Mouse (Mus musculus) monocyte, adult 5-6 weeks (primary cell): ENCODE measurements around the gene Synj1. TPM values are rescaled to one million over a fixed set of nuclear protein-coding genes. Genes with fewer than 3 reads are reported as not detected.

Experiments used
- ATAC-seq: fragments of 153-309, 156-312 bp; replicated peaks from 2 replicates; pipeline ENCODE4 v1.8.0; 2017; ENCODE audit warnings: mild to moderate bottlenecking; ENCODE audit not compliant: low TSS enrichment, insufficient number of reproducible peaks, severe bottlenecking, poor library complexity, low FRiP score
- total RNA-seq: library from RNA; stranded (forward); fragments of 200-1000, 200-491, 200-594 nt; gene quantifications from 3 replicates; pipeline ENCODE4 v1.2.3, GENCODE M21; 2017

The Synj1 gene
- total RNA-seq, 1 experiment from 2014 or later, result 74.0 TPM

DNA sequence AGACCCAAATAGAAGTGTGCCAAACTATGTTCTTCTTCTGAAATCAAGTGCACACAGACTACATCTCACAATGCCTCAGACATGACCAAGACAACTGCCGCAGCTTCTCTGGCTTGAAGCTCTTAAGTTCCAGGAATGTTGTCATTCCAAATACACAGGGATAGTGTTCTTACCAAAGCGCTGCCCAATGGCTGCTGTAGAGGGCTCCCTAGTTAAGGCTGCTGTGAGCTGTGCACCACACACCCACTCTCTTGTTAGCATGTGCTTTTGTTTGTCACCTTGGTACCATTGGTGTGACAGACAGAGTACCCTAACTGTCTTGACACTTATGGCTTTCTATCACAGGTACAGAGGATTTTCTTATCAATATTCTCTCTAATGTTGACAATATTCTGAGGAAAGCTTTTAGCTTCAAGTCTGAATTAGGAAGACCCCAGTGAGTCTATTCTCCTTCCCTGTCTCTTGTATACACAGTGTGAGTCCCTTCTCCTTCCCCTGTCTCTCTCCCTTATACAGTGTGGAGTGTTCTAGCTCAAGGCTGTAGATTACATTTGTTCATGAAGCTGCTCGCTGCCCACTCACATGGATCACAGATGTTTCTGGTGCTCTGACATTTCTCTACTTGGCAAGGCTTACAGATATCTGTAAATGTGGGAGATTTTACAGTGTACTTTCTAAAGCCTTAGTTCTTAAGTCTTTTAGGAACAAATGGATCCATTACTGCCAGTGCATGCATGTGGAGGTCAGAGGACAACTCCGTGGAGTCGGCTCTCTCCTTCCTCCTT lies 52.6 kb downstream of the Synj1 start:
- no peak for ATAC-seq

DNA sequence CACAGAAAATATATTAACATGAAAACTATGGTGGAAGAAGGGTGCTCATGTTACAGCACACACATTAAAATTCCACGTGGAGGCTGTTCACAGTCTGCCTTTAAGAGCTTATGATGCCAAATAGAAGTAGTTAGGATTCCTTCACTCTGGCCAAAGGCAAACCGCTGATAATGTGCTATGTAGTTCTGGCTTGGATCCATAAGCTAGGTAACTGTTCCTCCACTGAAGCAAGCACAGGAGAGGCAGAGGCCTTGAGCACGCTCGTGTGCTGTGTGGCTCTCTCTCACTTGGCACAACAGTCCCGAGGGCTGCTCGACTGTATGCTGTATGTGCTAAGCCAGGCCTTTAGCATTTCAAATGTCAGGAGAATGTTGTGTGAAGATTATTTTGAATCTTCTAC lies 55.6 kb downstream of the Synj1 start:
- no peak for ATAC-seq

DNA sequence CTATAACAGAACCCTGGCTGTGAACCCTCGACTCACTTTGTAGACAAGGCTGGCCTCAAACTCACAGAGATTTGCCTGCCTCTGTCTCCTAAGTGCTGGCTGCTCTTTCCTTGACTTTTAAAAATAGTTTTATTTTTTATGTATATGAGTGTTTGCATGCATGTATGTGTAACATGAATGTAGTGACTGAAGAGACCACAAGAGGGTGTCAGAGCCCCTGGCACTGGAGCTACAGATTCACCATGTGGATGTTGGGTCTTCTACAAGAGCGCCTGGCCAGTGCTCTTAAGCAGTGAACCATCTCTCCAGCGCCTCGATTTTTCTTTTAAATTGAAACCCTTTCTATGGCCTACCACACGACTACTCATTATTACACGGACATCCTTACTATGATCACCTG lies 57.3 kb downstream of the Synj1 start:
- ATAC-seq, result no peak

DNA sequence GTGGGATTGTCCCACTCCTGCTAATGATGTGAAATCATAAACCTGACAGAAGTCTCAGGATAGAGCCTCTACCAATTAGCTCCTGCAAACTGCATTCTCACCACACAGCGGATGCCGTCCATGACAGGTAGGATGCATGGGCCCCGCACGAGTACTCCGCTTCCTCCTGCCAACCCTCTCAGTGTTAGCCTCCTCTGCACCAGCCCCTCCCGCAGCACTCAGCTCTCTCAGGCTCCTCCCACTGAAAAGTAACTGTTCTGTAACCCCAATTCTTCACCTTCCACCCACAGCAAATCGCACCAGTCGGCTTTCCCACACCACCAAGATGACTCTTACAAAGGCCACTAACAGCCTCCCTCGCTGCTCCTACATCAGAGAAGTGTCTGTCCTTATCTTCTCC lies 58.0 kb downstream of the Synj1 start:
- ATAC-seq, result no peak

DNA sequence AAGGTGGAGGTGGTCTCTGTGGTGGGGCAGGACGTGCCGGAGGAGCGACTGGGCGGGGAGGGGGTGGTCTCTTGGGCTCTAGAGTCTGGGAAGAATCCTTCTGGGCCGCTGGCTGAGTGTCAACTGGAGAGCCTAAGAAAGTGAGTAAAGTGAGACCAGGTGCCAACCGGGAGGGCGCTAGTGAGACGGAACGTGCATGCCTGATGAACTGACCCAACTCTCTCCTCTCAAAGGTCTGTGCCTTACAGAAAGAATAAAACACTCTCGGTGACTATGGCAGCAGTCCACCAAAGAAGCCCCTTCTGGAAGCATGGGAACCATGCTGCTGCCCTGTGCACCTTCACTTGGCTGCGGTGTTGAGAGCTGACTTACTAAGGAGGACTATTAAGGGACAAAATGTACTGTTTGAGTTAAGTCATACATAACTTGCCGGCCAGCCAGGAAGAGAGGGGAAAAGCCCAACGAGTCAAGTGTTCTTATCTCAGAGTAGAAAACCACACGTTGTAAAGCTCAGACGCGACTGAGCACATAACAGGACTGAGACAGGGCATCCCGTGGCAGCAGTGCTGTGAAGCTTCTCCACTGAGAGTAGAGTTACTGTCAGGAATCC lies 60.6 kb downstream of the Synj1 start:
- no peak for ATAC-seq

DNA sequence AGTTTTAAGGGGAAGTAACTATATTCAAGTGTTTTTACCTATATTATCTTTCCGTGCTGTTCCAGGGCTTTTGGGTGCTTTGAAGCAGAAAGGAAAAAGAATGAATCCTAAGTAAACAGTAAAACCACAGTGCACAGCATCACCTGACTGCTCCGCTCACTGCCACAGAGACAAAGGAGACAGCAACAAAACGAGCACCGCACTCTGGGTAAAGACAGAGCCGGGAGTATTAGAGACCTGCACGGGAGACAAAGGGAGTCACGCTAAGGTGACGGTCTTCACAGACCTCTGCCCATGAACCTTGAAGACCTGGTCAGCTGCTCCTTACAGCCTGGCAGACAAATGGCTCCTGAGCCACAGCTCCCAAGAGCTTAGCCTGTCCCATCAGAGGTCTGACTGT lies 64.1 kb downstream of the Synj1 start:
- ATAC-seq, result 0 out of 2 replicates have a peak, but pooled peaks have one; percentile 34

DNA sequence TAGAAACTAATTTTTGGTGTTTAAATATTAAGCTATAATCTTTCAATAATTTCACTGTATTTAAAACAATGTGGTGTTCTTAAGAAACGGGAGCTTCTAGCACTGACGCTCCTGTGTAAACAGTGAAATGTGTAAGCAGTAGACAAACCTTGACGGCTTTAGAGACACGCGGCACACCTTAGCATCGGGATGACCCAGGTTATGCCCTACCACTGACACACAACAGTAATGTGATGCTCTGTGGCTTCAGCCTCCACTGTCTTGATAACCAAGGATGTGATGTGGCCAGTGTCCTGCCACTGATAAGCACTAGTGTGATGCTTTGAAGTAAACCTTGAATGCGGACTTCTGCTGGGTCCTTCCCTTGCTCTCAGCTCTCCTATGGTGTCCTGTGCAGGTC lies 69.9 kb downstream of the Synj1 start:
- ATAC-seq, result no peak

DNA sequence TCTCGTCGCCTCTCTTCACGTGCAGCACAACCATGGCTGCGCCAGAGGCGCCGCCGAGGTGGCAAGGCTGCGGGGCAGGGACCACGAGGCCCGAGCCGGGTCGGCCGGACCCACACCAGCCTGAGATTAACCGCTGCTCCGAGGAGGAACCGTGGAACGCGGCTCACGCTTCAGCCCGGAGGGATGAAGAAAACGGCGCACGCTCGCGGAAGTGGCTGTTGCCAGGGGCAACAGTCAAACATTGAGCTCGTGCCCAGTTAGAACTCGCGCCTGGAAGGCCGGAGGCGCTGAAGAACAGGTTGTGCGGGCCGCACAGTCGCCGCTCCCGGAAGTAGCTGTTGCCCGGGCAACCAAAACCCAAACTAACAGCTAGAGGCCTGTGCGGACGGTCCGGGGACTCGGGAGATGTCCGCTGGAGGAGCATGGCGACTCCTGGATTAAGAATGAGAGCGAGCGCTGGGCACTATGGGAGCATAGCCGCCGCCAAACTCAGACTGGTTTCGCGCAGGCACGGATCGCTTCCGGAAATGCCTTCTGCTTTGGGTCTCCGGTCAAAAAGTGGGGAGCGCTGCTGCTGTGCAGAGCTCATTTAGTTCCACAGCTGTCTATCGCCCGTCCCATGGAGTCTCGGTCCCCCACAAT lies 76.3 kb downstream of the Synj1 start, which contains the start of gene Cfap298:
TSS of gene Cfap298 (minus strand) at position 428 of the 642 bp plus-strand sequence.
- peak; percentile 94 for ATAC-seq

DNA sequence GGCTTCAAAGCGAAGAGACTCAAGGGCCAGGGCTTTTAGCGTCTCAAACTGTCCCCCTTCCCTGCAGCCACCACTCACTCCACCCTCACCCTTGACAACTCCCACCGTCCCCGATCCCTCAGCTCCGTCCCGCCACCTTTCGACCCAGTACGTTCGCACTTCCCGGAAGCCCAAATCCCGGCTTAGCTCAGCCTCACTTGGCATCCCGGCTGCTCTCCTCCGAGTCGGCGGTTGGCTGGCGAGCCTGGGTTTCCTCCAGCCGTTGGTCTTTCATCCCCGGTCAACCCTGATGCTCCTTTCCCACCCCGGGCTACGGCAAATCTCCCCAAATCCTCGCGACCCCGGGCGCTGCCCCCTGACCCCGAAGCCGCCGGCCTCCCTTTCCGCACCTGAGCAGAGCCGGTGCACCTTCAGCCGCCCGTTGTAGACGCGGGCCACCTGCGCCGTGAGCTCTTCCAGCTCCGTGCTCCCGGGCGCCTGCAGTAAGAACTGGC lies 76.9 kb downstream of the Synj1 start:
- ATAC-seq, result no peak

DNA sequence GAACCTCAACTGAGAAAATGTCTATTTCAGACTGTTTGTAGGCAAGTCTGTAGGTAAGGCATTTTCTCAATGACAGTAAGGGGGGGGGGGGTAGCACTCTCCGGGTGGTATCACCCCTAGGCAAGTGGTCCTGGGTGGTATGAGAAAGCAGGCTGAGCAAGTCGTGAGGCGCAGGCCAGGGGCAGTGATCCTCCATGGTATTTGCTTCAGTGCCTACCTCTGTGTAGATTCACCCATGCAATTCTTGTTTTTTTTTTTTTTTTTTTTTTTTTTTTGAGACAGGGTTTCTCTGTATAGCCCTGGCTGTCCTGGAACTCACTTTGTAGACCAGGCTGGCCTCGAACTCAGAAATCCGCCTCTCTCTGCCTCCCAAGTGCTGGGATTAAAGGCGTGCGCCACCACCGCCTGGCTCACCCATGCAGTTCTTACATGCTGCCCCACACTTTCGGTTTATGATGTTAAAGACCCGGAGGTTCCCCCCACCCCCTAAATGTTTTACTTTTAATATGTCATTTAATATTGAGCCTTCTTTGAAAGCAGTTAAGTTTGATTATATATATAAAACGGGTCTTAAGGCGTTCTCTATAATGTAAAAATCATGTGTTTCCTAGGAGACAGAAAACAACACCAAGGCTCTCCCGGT lies 77.5 kb downstream of the Synj1 start:
- no peak for ATAC-seq

DNA sequence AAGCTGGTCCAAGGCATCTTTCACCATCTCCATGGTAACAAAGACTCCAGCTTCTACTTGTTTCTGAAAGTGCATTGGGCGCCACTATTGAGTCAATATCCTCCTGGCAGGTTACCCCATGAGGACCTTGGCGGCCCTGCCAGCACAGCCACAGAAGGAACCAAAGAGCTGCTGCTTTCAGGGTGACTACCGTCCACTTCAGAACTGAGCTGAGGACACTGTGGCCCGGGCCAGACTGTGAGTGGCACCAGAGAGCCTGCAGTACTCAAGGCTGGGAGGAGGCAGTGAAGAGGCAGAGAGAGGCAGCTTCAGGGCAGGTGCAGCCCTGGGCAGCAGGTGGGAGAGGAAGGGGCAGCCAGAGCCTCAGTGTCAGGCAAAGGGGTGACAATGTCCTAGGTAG lies 83.7 kb downstream of the Synj1 start:
- ATAC-seq, result no peak

DNA sequence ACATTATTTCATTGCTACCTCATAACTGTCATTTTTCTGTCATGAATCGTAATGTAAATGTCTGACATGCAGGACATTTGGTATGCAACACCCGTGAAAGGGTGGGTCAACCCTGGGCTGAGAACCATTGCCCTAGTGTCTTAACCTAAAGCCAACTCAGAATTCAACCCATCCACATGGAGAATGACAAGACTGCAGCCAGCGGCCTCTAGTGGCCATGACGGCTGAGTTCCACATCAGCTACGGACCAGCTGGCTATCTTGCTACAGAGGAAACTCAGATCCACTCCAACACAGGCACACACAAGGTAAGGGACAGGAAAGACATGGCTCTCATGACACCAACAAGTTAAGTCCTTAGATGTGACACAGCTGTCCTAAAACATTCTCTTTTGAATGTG lies 85.6 kb downstream of the Synj1 start:
- no peak for ATAC-seq

DNA sequence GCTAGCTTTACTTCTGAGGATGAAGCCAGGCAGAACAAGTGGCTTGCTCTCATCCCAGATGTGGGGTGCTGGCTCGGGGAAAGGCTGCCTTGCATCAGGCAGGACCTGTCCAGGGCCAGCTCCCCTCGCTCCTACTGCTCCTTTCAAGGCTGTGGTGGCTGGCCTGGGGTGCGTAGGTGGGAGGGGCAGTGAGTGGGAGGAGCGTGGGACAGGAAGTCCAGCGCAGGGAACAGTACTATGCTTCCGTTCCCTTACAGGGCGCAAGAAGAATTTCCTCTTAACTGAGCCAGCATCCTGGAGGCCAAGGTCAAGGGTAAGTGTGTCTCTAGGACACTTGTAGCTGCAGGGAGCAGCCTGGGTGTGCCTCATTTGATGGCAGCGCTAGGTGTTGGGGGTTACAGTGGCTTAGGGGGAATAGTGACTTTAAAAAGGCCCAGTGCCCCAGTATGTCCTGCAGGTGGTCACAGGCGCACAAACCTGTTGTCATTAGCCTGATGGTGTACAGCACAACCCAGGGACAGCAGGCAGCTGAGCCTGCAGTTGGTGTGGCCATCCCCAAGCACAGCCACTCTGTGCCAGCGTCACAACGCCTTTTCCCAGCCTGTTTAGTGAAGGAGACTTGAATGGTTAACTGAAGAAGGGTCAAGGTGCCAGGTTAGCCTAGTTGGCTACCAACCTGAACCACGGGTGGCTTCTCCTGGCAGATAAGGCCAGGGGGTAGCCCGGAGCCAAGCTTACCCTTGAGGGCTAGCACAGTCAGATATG lies 86.3 kb downstream of the Synj1 start:
- no peak for ATAC-seq

DNA sequence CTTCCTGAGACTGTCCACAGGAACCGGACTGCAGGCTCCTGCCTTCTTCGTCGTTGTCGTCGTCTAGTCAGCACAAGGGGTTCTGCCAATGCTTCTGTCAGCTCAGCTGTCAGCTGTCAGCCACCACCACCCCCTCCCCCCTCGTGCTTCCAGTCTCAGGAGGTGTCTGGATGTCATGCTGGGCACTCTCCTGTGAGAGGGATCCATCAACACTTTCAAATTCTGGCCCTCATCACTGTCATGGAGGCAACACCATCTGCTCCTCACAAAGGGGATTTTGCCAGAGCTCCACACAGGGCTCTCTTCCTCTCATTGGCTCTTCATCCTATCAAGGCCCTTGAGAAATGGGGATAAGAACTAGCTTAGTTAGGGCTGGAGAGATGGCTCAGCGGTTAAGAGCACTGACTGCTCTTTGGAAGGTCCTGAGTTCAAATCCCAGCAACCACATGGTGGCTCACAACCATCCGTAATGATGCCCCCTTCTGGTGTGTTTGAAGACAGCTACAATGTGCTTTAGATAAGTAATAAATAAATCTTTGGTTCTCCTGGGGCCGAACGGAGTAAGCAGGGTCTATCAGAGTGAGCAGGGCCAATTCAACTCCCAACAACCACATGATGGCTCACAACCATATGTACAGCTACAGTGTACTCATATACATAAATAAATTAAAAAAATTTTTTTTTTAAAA lies 89.5 kb downstream of the Synj1 start:
- no peak for ATAC-seq

DNA sequence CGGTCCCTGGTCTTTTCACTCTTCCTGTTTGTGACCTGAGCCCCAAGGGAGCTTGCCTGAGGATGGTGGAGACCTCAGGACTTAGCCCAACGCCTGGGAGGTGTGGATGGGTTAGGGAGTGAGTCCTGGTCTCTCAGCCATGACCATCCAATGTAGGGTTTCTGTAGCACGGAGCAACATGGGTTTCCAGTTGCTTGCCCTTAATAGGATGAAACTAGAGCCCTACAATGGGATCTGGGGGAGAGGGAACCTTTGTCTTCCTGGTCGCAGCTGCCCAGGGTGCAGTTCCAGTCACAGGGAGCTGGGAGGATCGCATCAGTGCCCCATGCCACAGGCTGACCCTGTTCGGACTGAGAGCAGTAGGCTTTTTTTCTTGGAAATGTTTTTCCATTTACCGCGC lies 94.0 kb downstream of the Synj1 start:
- no peak for ATAC-seq

DNA sequence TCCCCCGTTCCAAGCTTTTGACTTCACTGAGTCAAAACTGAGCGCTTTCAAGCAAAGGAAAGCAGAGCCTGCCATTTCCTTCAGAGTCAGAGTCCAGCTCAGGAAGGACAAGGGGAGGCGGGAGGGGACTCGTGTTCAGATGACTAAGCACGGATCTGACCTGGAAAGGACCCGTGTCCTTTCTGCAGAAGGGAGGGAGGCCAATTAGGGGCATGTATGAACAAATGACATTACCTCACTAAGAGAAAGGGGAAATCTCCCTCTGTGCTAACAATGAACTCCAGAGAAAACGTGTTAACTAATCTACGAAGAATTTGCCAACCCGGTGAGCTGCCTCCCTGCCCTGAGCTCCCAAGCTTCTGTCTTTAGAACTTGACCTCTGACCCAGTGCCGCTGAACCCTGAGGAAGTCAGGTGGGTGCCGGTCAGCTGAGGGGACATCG lies 95.0 kb downstream of the Synj1 start:
- no peak for ATAC-seq

DNA sequence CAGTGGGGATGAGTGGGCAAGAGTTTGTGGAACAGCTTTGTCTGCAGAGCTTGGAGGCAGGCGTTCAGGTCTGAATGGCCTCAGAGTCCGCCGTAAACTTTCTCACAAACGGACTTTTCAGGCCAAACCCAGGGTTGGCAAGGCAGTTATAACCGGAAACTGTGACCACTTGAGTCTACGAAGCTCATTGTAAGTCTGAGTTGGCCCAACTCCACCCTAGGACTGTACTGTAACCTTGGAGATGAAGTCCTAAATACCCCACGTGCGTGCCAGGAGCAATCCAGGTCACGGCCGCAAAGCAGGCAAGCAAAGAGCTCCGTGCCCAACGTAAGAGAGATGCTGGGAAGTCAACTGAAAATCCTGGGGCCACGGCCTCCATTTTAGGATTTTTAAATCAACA lies 99.3 kb downstream of the Synj1 start:
- no peak for ATAC-seq
